Mouse (Mus musculus) stomach, postnatal 0 days (tissue): ENCODE measurements around the gene Apbb1. TPM values are rescaled to one million over a fixed set of nuclear protein-coding genes. Genes with fewer than 3 reads are reported as not detected.

Experiments used
- ATAC-seq: fragments of 200-750 bp; cut with Nextera tagmentation; 2 replicates; pipeline ENCODE4 v1.8.0; 2017; ENCODE audit not compliant: low FRiP score, low TSS enrichment
- DNase-seq: peaks from one replicate; pipeline ENCODE4 v3.0.0-alpha.2; 2016; ENCODE audit warnings: low spot score
- H3K27ac ChIP-seq: fragments of 300-500 bp; sonication (generic); replicated peaks from 2 replicates; pipeline ENCODE4 v1.5.1; 2014; ENCODE audit warnings: mild to moderate bottlenecking, control low read depth
- H3K27me3 ChIP-seq: fragments of 300-500 bp; sonication (generic); 2 replicates; pipeline ENCODE4 v1.6.1; 2014; ENCODE audit warnings: low read length; ENCODE audit not compliant: control insufficient read depth, insufficient read depth
- H3K36me3 ChIP-seq: fragments of 300-500 bp; sonication (generic); 2 replicates; pipeline ENCODE4 v1.6.1; 2014; ENCODE audit warnings: low read length, mixed read lengths; ENCODE audit not compliant: control insufficient read depth, insufficient read depth
- H3K4me1 ChIP-seq: fragments of 300-500 bp; sonication (generic); replicated peaks from 2 replicates; pipeline ENCODE4 v1.6.1; 2014; ENCODE audit warnings: antibody characterized with exemption; ENCODE audit not compliant: control insufficient read depth, insufficient read depth
- H3K4me2 ChIP-seq: fragments of 300-500 bp; sonication (generic); replicated peaks from 2 replicates; pipeline ENCODE4 v1.6.1; 2014; ENCODE audit warnings: low read depth, mild to moderate bottlenecking, control low read depth, moderate library complexity
- H3K4me3 ChIP-seq: fragments of 300-500 bp; sonication (generic); 2 replicates; pipeline ENCODE4 v1.5.1; 2014; ENCODE audit warnings: low read depth, low read length, control low read depth
- H3K9ac ChIP-seq: fragments of 300-500 bp; sonication (generic); 2 replicates; pipeline ENCODE4 v1.6.1; 2014; ENCODE audit warnings: mild to moderate bottlenecking, low read length, control low read depth, mixed read lengths
- H3K9me3 ChIP-seq: fragments of 300-500 bp; sonication (generic); 2 replicates; pipeline ENCODE4 v1.6.1; 2016; ENCODE audit warnings: low read length; ENCODE audit not compliant: control insufficient read depth
- CTCF ChIP-seq: IDR thresholded peaks from 2 replicates; pipeline ENCODE4 v1.5.1; 2016; ENCODE audit warnings: antibody characterized with exemption, low read depth, mild to moderate bottlenecking, moderate library complexity
- EP300 ChIP-seq: optimal IDR thresholded peaks from 2 replicates; pipeline ENCODE3; 2016; ENCODE audit warnings: antibody characterized with exemption
- WGBS: fragments of 180-500 bp; shearing (Covaris S2); extraction: QIAGEN DNeasy Blood & Tissue Kit; methylation state at CpG from one replicate; pipeline ENCODE4 v1.1.7; 2014; 5-methylcytosine and 5-hydroxymethylcytosine counted together
- polyA plus RNA-seq: library from polyadenylated mRNA; unstranded; fragments of >200 nt; fragmentation: Nextera tagmentation; extraction: Ambion mirVana; gene quantifications from 2 replicates; pipeline ENCODE4 v1.2.1, GENCODE M21; 2015

The Apbb1 gene
- polyA plus RNA-seq, 1 experiment from 2014 or later, result 16.6 TPM

DNA sequence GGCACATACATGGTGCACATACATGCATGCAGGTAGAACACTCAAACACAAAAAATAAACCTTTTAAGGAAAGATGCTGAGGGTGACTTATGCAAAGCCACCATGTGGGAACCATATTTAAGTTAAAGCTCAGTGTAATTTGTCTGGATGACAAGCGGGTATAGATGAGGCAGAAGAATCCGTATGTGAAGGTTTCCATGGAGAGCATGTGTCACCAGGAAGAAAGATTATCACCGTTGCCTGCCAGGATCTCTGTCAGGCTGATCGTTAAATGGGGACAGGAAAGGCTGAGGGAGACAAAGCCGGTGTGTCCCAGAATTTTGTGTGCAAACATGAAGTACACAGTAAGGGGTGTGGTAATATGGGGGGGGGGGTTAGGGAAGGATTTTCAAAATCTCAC, 66.9 kb downstream of the Apbb1 start:
- no peak for TF ChIP-seq EP300
- no peak for TF ChIP-seq CTCF
- Histone ChIP-seq H3K27ac (no peak overlapping the region), H3K4me3 (no peak overlapping the region), H3K4me1 (no peaks in the 10 kb centered on the region), H3K9ac (no peak overlapping the region), H3K4me2 (no peak overlapping the region), H3K27me3 (no peaks in the 10 kb centered on the region), H3K9me3 (no peaks in the 10 kb centered on the region), H3K36me3 (no peaks in the 10 kb centered on the region)
- ATAC-seq (no peak), DNase-seq (no peak)
- 30% methylated on average over 5 of the region's 5 CpGs for WGBS

DNA sequence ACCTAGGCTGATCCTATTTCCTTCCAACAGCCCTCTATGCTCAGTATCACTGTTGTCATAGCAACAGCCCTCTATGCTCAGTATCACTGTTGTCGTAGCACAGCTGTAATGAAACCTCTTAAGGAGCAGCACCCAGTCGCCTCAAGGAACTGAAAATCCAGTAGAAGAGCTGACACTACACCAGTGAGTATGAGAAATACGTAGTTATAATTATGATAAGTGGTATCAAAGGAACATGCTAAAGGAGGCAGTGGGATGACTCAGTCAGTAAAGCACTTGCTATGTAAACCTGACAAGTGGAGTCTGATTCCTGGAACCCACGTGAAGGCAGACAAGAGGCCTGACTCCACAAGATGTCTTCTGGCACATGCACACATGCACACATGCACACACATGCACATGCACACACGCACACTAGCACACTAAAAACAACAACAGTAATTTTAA, 67.6 kb downstream of the Apbb1 start:
- DNase-seq (no peak), ATAC-seq (no peak)
- H3K27ac ChIP-seq, result no peak overlapping the region
- no peak overlapping the region for H3K4me2 ChIP-seq
- WGBS, result 37% methylated on average over 5 of the region's 5 CpGs
- H3K27me3 ChIP-seq, result no peaks in the 10 kb centered on the region
- no peak overlapping the region for H3K9ac ChIP-seq
- no peak for TF ChIP-seq CTCF
- no peak for TF ChIP-seq EP300
- H3K4me3 ChIP-seq, result no peak overlapping the region
- no peaks in the 10 kb centered on the region for H3K9me3 ChIP-seq
- no peaks in the 10 kb centered on the region for H3K4me1 ChIP-seq
- H3K36me3 ChIP-seq, result no peaks in the 10 kb centered on the region

DNA sequence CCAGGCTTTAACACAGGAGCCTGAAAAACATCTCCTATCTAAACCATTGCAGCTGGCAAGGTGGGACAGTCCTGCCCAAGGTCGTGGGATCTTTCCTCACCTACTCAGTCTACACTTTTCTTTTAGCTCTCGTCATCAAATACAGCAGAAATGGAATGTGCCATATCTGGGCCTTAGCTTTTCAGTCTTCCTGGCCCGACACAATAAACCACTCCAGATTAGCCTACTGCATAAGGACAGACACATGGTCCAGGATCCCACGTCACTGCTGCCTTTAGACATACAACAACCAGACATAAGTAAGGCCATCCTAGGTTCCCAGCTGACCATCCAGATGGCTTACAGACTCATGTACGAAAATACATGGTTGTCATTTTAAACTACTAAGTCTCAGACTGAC, 71.3 kb downstream of the Apbb1 start:
- TF ChIP-seq EP300 (no peak), CTCF (no peak)
- Histone ChIP-seq H3K27me3 (no peaks in the 10 kb centered on the region), H3K4me3 (no peak overlapping the region), H3K9me3 (no peaks in the 10 kb centered on the region), H3K27ac (no peak overlapping the region), H3K4me2 (no peak overlapping the region), H3K36me3 (no peaks in the 10 kb centered on the region), H3K4me1 (no peaks in the 10 kb centered on the region), H3K9ac (no peak overlapping the region)
- DNase-seq (no peak), ATAC-seq (no peak)
- WGBS, result 78% methylated on average over 5 of the region's 5 CpGs

Other genes with a start within 250 kb of the Apbb1 start
- not detected in 2 replicates for gene Olfr690, start 247.5 kb downstream of the Apbb1 start, polyA plus RNA-seq
- gene Olfr691, start 239.4 kb downstream of the Apbb1 start, polyA plus RNA-seq, result not detected in 2 replicates
- gene Olfr692, start 213.4 kb downstream of the Apbb1 start, polyA plus RNA-seq, result not detected in 2 replicates
- gene Gm5901, start 206.6 kb downstream of the Apbb1 start, polyA plus RNA-seq, result not detected in 2 replicates
- 18.5 and 20.6 TPM in 2 replicates for gene Fam160a2, start 181.6 kb downstream of the Apbb1 start, polyA plus RNA-seq
- not detected in 2 replicates for gene Cnga4, start 177.1 kb downstream of the Apbb1 start, polyA plus RNA-seq
- 3.3 and 3.6 TPM in 2 replicates for gene Cckbr, start 155.9 kb downstream of the Apbb1 start, polyA plus RNA-seq
- gene Cavin3, start 99.4 kb downstream of the Apbb1 start, polyA plus RNA-seq, result 163 and 184 TPM in 2 replicates
- 79.7 and 91.0 TPM in 2 replicates for gene Smpd1, start 27.3 kb downstream of the Apbb1 start, polyA plus RNA-seq
- gene Hpx, start 18.5 kb upstream of the Apbb1 start, polyA plus RNA-seq, result 2.7 and 5.4 TPM in 2 replicates
- gene Trim3, start 51.9 kb upstream of the Apbb1 start, polyA plus RNA-seq, result 14.5 TPM in 2 replicates
- 184 and 204 TPM in 2 replicates for gene Timm10b, start 58.4 kb upstream of the Apbb1 start, polyA plus RNA-seq
- 53.0 and 53.2 TPM in 2 replicates for gene Arfip2, start 58.8 kb upstream of the Apbb1 start, polyA plus RNA-seq
- 42.7 and 45.1 TPM in 2 replicates for gene Gm45799, start 58.9 kb upstream of the Apbb1 start, polyA plus RNA-seq
- 0.07 and 0.19 TPM in 2 replicates for gene Dnhd1, start 69.2 kb upstream of the Apbb1 start, polyA plus RNA-seq
- 265 and 289 TPM in 2 replicates for gene Ilk, start 154.9 kb upstream of the Apbb1 start, polyA plus RNA-seq
- 16.6 and 21.3 TPM in 2 replicates for gene Rrp8, start 155.7 kb upstream of the Apbb1 start, polyA plus RNA-seq
- gene Taf10, start 162.7 kb upstream of the Apbb1 start, polyA plus RNA-seq, result 109 and 118 TPM in 2 replicates
- gene Tpp1, start 170.6 kb upstream of the Apbb1 start, polyA plus RNA-seq, result 46.1 and 52.6 TPM in 2 replicates
- 2.5 and 2.8 TPM in 2 replicates for gene Dchs1, start 206.0 kb upstream of the Apbb1 start, polyA plus RNA-seq
- gene Mrpl17, start 229.4 kb upstream of the Apbb1 start, polyA plus RNA-seq, result 320 and 359 TPM in 2 replicates